Mouse (Mus musculus): ENCODE data around the gene Slc39a7. TPM values are rescaled to one million over a fixed set of nuclear protein-coding genes. Genes with fewer than 3 reads are reported as not detected.

The Slc39a7 gene
- 180 and 184 TPM in 2 replicates for polyA plus RNA-seq (2016; fragmentation: Nextera tagmentation; extraction: Ambion mirVana)

DNA sequence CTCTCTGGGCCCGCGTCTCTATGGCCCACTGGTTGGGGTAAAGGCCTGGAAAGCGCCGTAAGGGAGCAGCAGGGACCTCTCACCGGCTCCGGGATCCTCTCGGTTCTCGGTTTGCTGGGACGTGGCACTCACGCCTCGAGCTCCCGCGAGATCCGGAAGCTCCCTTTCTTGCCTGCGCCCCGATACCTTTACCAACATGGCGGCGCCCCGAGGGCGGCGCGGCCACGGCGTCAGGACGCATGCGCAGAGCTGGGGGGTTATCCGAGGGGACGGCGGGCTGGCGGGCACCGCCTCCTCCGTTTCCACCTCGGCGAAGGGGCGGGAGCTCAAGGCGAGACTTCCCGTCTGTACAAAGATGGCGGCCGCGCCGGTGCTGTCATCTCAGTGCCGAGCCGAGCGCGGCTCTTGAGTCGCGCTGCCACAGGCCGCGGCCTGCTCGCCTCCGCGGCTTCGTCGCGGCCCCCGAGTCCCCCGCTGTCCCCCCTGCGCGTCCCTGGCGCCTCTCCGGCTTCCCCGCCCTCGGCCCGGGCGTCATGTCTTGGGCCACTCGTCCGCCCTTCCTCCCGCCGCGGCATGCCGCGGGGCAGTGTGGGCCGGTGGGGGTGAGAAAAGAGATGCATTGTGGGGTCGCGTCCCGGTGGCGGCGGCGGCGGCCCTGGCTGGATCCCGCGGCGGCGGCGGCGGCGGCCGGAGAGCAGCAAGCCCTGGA, at the start of gene Slc39a7, which contains the start of gene Rxrb:
Slc39a7 (minus strand) TSS at position 218 of the 709 bp plus-strand sequence.
Rxrb (plus strand) TSS at position 348 of the 709 bp plus-strand sequence.
- Histone ChIP-seq H3K4me3 (peak within 1 kb of the TSS; percentile 95), H3K27me3 (no peaks in the 10 kb centered on the region), H3K9me3 (no peaks in the 10 kb centered on the region), H3K9ac (replicated peaks) (peak within 1 kb of the TSS; percentile 96), H3K4me1 (peaks cover 56% of the 10 kb centered on the region), H3K4me2 (replicated peaks) (peak within 1 kb of the TSS; percentile 97), H3K27ac (replicated peaks) (peak within 1 kb of the TSS; percentile 98), H3K36me3 (peaks cover 47% of the 10 kb centered on the region)
- ATAC-seq (ENCODE audit: low FRiP score, low read depth) = peak; percentile 67
- WGBS = under 1% methylated on average over 70 of the region's 88 CpGs

- 13% methylated on average over 5 of the region's 5 CpGs for WGBS
Measured at GRCm38 (mm10) chr17:34079621-34080020, 48.1 kb upstream of the Slc39a7 start.

DNA sequence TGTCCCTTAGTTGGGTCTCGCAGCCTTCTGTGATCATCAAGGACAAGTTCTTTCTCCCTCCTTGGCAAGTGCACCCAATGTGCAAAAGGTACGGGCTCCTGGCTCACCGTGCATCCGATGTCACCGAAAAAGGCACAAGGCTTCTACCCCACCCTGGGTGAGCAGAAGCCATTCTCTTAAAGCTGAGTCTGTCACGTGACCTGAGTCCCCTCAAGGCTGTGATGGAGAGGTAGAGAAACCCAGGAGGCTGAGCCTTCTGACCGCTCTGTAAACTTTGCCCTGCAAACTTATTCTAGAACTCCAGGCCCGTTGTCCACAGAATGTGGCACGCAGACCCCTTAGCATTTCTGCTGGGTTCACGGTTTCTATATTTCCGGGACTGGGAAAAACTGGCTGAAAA, 47.5 kb upstream of the Slc39a7 start:
- Histone ChIP-seq H3K27ac (replicated peaks) (no peak overlapping the region), H3K4me3 (no peak overlapping the region), H3K27me3 (peaks cover 23% of the 10 kb centered on the region), H3K36me3 (no peaks in the 10 kb centered on the region), H3K4me1 (peaks cover 11% of the 10 kb centered on the region), H3K4me2 (replicated peaks) (no peak overlapping the region), H3K9me3 (no peaks in the 10 kb centered on the region), H3K9ac (replicated peaks) (no peak overlapping the region)
- WGBS = 89% methylated on average over 11 of the region's 11 CpGs
- ATAC-seq (ENCODE audit: low FRiP score, low read depth) = no peak

More at GRCm38 (mm10) chr17:34079621-34080020, 48.1 kb upstream of the Slc39a7 start:
- ATAC-seq (ENCODE audit: low FRiP score, low read depth) = peak; percentile 79
- H3K4me1 ChIP-seq = peaks cover 11% of the 10 kb centered on the region
- peaks cover 23% of the 10 kb centered on the region for H3K27me3 ChIP-seq
- H3K4me2 ChIP-seq (replicated peaks) = no peak overlapping the region
- no peak overlapping the region for H3K27ac ChIP-seq (replicated peaks)
- no peaks in the 10 kb centered on the region for H3K36me3 ChIP-seq
- H3K9ac ChIP-seq (replicated peaks) = no peak overlapping the region
- H3K9me3 ChIP-seq = no peaks in the 10 kb centered on the region
- H3K4me3 ChIP-seq = no peak overlapping the region

- ATAC-seq (ENCODE audit: low FRiP score, low read depth) = no peak
Measured at GRCm38 (mm10) chr17:34078148-34078547, 46.7 kb upstream of the Slc39a7 start.

GRCm38 (mm10) chr17:34077549-34077948, 46.1 kb upstream of the Slc39a7 start:
- H3K4me2 ChIP-seq (replicated peaks) = no peak overlapping the region
- 2% methylated on average over 9 of the region's 9 CpGs for WGBS
- peaks cover 4% of the 10 kb centered on the region for H3K4me1 ChIP-seq
- no peaks in the 10 kb centered on the region for H3K9me3 ChIP-seq
- peaks cover 23% of the 10 kb centered on the region for H3K27me3 ChIP-seq
- H3K27ac ChIP-seq (replicated peaks) = no peak overlapping the region
- no peak overlapping the region for H3K4me3 ChIP-seq
- H3K36me3 ChIP-seq = no peaks in the 10 kb centered on the region
- no peak overlapping the region for H3K9ac ChIP-seq (replicated peaks)
- no peak for ATAC-seq (ENCODE audit: low FRiP score, low read depth)

More at GRCm38 (mm10) chr17:34078148-34078547, 46.7 kb upstream of the Slc39a7 start:
- peaks cover 9% of the 10 kb centered on the region for H3K4me1 ChIP-seq
- H3K4me2 ChIP-seq (replicated peaks) = no peak overlapping the region
- H3K9me3 ChIP-seq = no peaks in the 10 kb centered on the region
- H3K27ac ChIP-seq (replicated peaks) = no peak overlapping the region
- peaks cover 23% of the 10 kb centered on the region for H3K27me3 ChIP-seq
- H3K36me3 ChIP-seq = no peaks in the 10 kb centered on the region
- H3K9ac ChIP-seq (replicated peaks) = no peak overlapping the region
- no peak overlapping the region for H3K4me3 ChIP-seq
- WGBS = 61% methylated on average over 4 of the region's 4 CpGs

DNA sequence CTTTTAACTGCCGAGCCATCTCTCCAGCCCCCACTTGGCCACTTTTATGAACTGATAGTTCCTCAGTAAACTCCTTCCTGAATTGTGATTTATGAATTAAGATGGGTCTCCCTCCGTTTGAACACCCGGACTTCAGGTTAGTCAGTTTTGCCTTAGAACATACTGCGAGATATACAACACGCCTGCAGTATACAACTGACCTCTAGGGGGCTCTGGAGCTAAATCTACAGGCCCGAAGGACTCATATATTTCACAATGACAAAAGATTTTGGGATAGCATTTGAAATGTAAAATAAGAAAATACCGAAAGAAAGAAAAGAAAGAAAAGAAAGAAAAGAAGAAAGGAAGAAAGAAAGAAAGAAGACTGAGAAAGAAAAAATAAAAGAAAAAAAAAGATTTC, 43.8 kb upstream of the Slc39a7 start:
- H3K9me3 ChIP-seq = no peaks in the 10 kb centered on the region
- 47% methylated on average over 7 of the region's 7 CpGs for WGBS
- no peak overlapping the region for H3K27ac ChIP-seq (replicated peaks)
- no peak overlapping the region for H3K4me2 ChIP-seq (replicated peaks)
- H3K9ac ChIP-seq (replicated peaks) = no peak overlapping the region
- peaks cover 23% of the 10 kb centered on the region for H3K27me3 ChIP-seq
- no peak overlapping the region for H3K4me3 ChIP-seq
- peaks cover 4% of the 10 kb centered on the region for H3K4me1 ChIP-seq
- H3K36me3 ChIP-seq = no peaks in the 10 kb centered on the region
- no peak for ATAC-seq (ENCODE audit: low FRiP score, low read depth)

DNA sequence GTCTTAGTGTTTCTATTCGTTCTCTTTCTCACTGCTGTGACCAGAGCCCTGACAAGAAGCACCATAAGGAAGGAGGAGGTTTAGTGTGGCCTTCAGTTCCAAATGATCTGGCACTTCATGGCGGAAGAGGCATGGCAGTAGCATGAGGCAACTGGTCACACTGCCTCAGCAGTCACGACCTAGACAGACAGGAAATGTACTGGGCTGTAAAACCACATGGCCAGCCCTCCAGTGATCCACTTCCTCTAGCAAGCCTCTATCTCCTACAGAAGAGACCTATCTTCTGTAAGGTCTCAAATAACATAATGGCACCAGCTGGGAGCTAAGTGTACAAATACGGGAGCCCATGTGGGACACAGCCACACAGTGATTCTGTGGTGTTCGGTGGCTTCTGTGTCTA, 40.6 kb upstream of the Slc39a7 start:
- peaks cover 16% of the 10 kb centered on the region for H3K27me3 ChIP-seq
- H3K27ac ChIP-seq (replicated peaks) = no peak overlapping the region
- no peaks in the 10 kb centered on the region for H3K9me3 ChIP-seq
- H3K4me2 ChIP-seq (replicated peaks) = no peak overlapping the region
- no peak overlapping the region for H3K4me3 ChIP-seq
- whole genome bisulfite sequencing = 90% methylated on average over 5 of the region's 5 CpGs
- H3K4me1 ChIP-seq = peaks cover 4% of the 10 kb centered on the region
- H3K9ac ChIP-seq (replicated peaks) = no peak overlapping the region
- ATAC-seq (ENCODE audit: low FRiP score, low read depth) = no peak
- H3K36me3 ChIP-seq = no peaks in the 10 kb centered on the region

GRCm38 (mm10) chr17:34068864-34069263, 37.4 kb upstream of the Slc39a7 start:
- Histone ChIP-seq H3K27ac (replicated peaks) (no peak overlapping the region), H3K27me3 (no peaks in the 10 kb centered on the region), H3K4me3 (no peak overlapping the region), H3K36me3 (0 out of 2 replicates have a peak, but pooled peaks cover 5% of the 10 kb centered on the region), H3K9ac (replicated peaks) (no peak overlapping the region), H3K9me3 (no peaks in the 10 kb centered on the region), H3K4me2 (replicated peaks) (no peak overlapping the region), H3K4me1 (no peaks in the 10 kb centered on the region)
- WGBS = 49% methylated on average over 3 of the region's 3 CpGs
- ATAC-seq (ENCODE audit: low FRiP score, low read depth) = no peak

- H3K4me3 ChIP-seq = no peak overlapping the region
- H3K27ac ChIP-seq (replicated peaks) = no peak overlapping the region
- no peak overlapping the region for H3K4me2 ChIP-seq (replicated peaks)
- no peak overlapping the region for H3K9ac ChIP-seq (replicated peaks)
- H3K36me3 ChIP-seq = peaks cover 23% of the 10 kb centered on the region; the same call in 1 of the 2 replicates
- no peak for ATAC-seq (ENCODE audit: low FRiP score, low read depth)
- H3K4me1 ChIP-seq = no peaks in the 10 kb centered on the region
- WGBS = 88% methylated on average over 7 of the region's 7 CpGs
- H3K9me3 ChIP-seq = no peaks in the 10 kb centered on the region
- H3K27me3 ChIP-seq = no peaks in the 10 kb centered on the region
Measured at GRCm38 (mm10) chr17:34057224-34057623, 25.7 kb upstream of the Slc39a7 start.

DNA sequence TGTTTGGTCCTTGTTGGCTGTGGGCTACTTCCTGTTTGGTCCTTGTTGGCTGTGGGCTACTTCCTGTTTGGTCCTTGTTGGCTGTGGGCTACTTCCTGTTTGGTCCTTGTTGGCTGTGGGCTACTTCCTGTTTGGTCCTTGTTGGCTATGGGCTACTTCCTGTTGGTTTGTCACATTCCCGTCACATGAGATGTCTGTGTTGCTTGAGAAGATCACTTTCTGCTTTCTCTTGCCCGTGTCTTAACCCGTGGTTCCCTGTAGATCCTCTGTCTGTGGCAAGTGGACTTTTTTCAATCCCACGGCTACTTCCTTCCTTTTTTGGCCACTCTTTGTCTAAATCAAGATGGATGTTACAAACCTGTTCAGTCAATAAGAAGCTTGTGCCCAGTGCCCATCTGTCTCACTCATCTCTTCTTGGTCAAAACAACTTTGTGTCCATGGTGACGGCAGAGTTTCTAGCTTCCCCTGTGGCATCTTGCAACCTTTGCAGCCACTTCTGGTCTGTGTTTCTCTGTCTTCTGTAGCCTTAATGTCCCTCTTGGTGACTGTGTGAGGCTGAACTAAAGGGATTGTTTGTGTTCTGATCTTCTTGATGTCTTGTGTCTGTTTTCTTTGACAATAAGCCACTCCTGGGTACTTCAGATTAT, 16.0 kb upstream of the Slc39a7 start:
- Histone ChIP-seq H3K9ac (replicated peaks) (no peak overlapping the region), H3K4me2 (replicated peaks) (no peak overlapping the region), H3K4me3 (no peak overlapping the region), H3K36me3 (no peaks in the 10 kb centered on the region), H3K27me3 (no peaks in the 10 kb centered on the region), H3K27ac (replicated peaks) (no peak overlapping the region), H3K9me3 (no peaks in the 10 kb centered on the region), H3K4me1 (no peaks in the 10 kb centered on the region)
- ATAC-seq (ENCODE audit: low FRiP score, low read depth) = no peak
- 97% methylated on average over 5 of the region's 5 CpGs for WGBS

- H3K36me3 ChIP-seq = no peaks in the 10 kb centered on the region
- H3K9ac ChIP-seq (replicated peaks) = no peak overlapping the region
- peaks cover 1% of the 10 kb centered on the region for H3K4me1 ChIP-seq
- peaks cover 9% of the 10 kb centered on the region; the same call in 1 of the 2 replicates for H3K27me3 ChIP-seq
- no peak overlapping the region for H3K27ac ChIP-seq (replicated peaks)
- 81% methylated on average over 14 of the region's 14 CpGs for WGBS
- H3K4me3 ChIP-seq = no peak overlapping the region
- H3K4me2 ChIP-seq (replicated peaks) = no peak overlapping the region
- H3K9me3 ChIP-seq = no peaks in the 10 kb centered on the region
- ATAC-seq (ENCODE audit: low FRiP score, low read depth) = no peak
Measured at GRCm38 (mm10) chr17:34045941-34046340, 14.5 kb upstream of the Slc39a7 start.

Measured in midbrain, embryonic 12.5 days (tissue).